Mouse (Mus musculus) ovary, adult 18-20 months (tissue): Measurements from ENCODE around the gene Gbf1.

Experiments
- DNase-seq: peaks from one replicate; pipeline ENCODE4 v3.0.0; 2022; ENCODE audit warnings: low spot score, mixed read lengths

The Gbf1 gene

DNA sequence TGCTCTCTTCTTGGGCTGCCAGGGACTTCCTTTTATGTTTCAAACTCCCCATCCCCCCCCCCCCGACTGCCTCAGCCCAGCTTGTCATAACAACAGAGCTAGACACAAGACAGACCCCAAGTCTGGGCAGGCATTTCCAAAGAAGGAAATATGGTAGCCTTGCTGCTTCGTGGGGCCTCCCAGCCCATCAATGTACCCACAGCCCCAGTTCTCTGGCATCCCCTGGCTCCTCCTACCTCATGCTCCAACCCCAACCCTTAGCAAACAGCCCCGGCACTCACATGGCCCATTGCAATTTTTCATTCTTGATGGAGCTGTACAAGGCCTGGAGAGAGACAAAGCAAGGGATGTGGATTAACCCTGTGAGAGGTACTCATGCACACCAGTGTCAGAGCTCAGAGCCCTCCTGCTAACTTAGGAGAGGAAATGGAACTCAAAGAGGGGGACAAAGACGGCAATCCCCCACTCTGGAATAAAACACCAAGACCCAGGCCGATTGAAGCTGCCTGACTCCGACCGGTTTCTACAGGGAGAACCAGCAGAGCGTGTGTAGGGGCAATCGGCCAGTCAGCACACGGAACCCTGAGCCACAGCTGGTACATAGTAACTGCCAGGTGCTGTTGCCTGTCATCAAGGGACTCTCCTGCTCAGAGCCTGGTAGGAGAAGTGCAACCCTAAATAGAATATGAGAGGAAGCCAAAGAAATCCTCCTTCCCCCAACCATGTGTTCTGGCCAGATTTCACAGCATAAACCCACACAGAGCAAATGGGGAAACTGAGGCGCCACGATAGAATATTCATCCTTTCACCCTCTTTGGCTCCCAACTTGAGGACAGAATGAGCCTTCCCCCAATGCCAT lies 163.7 kb downstream of the Gbf1 start:
- peak; percentile 2 for DNase-seq

DNA sequence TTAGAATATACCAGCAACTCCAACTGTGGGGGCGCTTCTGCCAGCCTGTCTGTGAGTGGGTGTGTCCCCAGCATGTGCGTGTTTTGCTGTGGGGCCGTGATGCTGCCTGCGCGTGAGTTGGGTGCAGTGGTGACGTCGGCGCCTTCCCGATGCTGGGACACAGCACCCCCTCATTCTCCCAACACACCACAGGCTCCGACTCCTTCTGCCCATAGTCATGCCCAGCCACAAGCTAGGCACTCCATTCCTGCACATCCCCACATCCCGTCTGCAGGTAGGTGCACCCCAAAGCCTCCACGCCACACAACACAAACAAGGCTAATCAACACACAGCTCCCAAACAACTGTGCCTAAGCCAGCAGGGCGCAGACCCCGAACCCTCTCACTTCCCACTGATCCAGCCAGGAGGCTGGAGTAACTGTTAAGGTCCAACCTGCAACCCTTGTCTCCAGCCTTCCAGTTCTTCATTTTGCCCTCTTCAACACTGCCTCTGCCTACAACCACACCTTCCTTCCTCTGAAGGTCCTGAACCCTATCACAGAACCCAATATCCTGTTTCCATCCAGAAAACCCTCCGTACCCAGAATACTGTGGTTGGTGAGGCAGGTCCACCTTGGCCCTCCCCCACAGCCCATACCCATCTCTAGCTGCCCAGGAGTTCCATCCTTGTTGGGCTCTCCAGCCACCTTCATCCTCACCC lies 164.7 kb downstream of the Gbf1 start:
- DNase-seq: peak; percentile 1

DNA sequence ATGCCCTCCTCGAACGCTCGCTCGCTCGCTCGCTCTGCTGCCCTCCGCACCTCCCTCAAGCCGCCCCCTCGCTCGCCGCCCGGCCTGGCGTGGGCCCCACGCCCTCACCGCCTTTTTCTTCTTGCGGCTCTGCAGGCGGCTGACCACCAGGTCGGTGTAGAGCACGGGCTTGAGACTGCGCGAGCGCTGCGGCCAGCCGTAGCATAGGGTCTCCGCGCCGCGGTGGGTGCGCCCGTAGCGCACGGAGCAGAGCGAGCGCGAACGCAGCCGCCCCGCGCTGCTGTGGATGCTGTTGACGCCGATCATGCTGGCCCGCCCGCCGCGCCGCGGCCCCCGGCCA lies 165.2 kb downstream of the Gbf1 start:
- DNase-seq: peak; percentile 1

DNA sequence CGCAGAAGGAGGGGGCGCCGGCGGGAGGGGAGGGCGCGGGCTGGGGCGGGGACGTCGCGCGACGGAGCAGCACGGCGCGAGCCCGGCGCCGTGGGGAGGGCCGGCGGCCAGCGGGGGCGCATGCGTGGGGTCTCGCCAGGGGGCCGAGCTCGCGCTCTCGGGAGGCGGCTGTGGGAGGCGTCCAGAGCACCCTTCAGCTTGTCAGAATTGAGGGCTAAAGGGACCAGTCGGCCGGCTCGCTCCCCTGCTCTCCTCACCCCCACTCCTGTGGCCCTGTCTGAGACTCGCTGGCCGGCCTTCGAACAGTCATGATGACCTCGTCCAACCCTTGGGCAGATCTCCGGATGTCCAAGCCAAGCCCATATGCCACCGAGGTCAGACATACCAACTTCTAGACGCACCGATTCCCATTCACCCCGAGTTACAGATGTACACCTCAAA lies 165.7 kb downstream of the Gbf1 start:
- DNase-seq: peak; percentile 55

DNA sequence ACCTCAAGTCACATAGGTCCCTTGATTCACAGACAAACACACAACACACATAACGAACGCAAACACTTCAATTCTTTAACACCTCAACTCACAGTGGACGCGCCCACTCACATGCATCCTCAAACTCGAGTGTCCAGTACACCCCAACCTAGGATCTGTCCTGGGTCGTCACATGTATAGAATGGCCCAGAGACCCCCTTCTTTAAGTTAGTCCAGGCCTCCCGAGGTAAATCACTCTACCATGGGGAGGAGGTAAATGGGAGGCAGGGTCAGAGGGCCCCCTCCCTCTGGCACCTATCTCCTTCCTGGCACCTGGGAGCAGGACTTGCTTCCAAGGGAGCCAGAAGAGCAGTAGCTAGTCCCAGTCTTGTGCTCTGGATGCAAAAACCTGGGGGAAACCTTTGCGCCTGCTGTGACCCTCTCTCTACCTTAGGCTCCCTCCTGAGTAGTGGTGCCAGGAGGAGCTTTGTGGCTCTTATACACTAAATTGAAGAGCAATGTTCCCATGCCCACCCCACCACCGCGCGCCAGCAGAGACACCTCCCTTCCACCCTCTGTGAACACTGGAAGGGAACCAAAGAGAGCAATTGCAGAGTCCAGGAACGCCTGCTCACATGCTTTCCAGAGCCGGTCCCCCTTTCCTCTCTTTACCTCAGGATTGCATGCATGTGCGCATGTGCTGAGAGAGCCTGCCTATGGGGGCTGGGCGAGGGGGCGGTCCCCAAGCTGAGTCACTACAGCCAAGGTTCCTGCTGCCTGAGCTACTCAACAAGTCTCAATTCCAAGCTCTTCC lies 166.5 kb downstream of the Gbf1 start:
- DNase-seq: peak; percentile 74

DNA sequence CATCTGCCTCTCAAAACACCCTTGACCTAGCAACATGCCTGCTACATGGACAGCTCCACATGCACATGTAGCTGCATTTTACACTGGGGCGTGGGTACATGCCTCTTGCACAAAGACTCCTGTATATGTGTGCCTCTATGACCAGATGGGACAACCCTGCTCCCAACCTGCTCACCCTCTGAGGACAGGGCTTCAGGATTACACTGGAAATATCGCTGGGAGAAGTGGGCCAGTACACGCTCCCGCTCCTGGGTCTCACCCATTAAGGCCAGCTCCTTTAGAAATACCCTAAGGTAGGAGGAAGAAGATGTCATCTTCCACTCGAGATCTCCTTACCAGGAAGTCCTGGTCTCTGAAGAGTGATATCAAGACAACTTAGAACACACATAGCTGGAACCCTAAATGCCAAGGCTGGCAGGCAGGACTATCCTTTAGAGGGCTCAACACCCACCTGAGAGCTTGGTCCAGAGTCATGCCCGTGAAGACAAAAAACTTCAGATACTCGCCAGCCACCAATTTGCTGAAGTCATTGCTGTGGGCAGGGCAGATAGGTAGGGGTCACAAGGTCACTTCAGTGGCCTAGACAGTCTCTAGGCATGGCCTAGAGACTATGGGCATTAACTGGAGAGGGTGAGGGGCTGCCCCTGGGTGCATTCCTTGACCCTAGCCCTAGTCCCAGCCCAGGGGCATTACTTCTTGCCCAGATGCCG lies 167.9 kb downstream of the Gbf1 start:
- no peak for DNase-seq

DNA sequence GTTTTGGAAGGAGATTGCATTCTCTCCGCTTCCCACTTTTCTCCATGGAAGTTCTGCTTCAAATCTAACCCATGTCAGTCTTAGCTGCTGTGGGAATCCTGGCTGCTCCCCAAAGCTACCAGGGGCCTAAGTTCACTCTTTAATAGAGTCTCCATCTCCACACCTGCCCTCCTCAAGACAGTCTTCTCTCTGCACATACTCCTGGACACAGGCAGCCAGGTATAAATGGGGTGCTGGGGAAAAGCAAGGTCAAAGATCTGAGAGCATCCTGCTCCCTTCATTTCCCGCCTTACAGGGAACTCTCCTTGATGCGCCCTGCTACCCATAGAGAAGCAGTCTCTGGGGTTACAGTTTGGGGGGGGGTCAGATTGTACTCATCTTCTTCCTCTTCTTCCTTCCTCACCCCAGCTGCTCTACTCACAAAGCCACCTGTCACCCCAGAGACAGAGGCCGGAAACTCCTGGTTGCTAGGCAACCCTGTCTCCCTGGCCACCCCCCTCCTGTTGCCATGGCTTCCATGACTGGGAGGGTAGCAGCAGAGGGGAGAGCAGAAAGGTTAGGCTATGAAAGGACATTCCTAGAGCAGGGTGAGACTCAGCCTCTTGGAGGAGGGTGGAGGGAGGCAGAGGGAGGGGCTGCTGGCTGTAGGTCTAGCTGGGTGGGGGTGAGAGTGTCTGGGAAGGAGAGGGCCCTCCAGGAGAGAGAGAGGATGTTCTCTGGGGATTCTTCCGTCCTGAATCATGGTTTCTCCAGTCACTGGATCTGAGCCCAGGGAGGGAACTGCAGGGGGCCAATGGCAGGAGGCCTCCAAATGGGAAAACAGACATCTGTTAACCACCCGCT lies 169.0 kb downstream of the Gbf1 start:
- DNase-seq: no peak

DNA sequence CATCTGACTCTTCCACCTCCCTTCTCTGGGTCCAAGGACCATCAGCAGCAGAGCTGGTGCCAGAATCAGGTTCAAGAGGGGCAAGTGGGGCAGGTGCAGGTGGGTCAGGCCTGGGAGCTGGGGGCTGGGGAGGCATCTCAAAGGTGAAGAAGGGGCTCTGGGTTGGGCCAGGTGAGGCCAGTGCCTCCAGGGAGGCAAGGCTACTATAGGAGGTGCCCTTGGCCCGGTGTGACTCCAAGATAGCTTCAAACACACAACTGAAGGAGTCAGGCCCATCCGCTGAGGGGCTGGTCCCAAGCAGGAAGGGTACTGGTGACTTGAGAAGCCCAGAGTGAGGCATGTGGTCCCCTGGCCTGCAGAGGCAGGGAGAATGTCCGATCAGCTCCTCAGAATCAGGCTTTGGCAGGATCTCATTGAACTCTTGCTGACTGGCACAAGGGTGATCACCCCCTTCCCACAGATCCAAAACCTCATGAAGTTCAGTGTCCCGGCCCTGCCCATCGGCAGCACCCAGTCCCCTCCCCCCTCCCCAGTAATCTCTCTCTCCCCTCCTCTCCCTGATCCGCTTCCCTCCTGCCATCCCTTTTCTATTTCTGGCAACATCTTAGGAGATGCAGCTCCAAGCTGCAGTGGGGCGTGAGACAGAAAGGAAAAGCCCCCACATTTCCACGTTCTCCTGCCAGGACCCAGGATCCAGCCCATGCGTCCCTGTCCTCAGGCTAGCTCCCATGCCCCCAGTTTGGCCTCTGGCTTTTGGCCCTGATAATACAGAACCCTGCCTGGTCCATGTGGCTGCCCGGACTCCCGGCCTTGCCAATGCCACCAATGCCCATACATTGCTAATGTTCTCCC lies 170.1 kb downstream of the Gbf1 start:
- no peak for DNase-seq

DNA sequence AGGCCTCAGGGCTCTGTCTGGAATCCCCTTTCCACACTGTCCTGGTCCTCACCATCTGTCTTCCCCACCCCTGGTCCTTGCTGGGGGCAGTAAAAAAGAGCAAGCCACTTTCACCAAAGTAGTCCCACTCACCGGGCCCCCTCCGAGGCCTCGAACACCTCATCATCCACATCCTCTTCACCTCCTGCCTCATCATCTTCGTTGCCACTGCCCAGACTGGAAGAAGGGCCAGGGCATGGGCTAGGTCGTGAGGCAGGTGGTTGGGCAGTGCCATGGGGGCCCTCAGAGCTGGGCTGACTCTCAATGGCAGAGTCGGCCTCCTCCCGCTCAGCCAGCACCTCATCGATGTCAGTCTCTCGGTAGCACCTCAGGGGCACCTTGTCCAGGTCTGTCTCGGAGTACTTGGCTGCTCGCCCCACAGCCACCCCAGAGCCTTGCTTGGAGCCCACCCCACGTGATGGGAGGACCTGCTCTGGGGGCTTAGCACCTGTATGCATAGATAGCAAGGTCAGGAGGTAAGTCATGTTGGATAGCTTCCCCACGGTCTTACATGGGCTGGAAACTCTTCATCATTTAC lies 170.8 kb downstream of the Gbf1 start:
- no peak for DNase-seq

DNA sequence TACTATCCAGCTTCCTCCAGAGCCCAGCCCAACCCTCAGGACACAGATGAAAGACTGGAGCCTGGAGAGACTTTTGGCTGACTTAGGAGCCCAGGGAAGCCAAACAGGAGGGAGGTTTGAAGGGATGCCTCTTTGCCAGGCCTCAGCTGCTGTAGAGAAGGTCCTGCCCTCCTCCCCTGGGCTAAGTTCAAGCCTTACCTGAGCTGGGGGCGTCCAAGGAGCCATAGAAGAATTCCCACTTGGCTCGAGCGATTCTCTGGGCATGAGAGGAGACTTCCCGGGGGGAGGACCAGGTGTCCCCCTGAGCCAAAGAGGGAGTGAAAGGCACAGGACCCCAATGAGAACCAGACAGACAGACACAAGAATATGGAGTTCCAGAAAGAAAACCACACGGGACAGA lies 171.4 kb downstream of the Gbf1 start:
- no peak for DNase-seq

DNA sequence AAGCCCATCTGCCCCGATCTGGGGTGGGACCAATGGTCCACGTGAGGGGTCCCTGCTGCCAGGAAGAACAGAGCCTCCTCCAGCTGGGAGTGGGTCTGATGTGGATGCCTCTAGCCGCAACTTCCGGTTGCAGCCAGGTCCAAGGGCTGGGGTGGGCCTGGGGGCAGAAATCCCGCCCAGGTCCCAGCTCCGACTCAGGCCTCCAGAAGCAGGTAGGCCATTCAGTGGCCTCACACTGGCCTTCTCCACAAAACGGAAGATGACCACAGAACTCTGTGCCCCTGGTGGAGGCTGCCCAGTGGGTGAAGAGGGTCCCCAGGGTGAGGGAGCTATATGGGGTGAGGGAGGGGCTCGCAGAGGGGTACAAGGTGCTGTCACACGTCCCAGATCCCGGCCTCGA lies 172.1 kb downstream of the Gbf1 start:
- no peak for DNase-seq

DNA sequence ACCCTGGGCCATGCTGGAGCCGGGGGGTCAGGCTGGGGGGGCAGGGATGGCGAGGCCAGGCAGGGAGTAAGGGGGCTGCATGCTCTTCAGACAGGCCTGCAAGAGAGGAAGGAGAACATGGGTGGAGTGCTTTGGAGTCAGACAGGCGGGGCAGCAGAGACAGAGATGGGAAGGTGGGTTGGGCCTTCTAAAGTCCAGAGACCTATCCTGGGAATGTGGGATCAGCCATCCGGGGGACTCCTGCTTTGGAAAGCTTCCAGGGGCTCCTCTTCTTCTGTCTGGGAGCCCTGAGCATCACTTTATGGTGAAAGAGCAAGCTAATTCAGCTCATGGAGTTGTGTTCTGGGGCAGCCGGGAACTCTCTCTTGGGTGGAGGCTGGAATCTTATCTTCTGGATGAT lies 172.6 kb downstream of the Gbf1 start:
- DNase-seq: no peak

DNA sequence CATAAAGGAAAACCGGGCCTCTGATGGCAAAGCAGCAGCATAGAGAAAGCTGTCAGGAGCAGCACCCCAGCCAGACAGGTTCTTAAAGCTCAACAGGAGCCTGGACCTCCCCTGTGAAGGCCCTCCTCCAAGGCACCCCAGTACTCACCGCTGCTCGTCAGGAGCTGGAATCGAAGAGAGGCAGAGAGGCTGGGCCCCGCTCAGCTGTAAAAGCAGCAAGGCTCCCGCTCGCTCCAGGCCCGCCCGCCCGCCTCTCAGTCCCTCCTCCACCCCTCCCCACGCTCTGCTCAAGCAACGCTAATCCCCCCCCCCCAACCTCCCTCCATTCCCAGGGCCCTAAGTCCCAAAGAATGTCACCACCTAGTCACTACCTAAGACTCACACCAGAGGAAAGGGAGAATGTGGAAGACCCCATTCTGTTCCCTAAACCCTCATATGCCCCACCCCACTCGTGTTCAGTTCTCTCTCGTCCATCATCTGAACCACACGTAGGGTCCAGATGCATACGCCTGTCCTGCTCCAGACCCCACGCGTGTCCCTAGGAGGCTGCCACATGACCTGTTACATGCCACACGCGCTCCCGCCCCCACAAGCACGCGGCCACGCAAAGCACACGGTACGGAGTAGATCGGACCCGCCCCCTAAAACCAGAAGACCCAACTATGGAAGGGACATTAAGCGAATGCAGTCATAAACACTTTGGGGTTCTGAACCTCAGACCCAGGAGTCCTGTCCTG lies 173.9 kb downstream of the Gbf1 start:
- no peak for DNase-seq

DNA sequence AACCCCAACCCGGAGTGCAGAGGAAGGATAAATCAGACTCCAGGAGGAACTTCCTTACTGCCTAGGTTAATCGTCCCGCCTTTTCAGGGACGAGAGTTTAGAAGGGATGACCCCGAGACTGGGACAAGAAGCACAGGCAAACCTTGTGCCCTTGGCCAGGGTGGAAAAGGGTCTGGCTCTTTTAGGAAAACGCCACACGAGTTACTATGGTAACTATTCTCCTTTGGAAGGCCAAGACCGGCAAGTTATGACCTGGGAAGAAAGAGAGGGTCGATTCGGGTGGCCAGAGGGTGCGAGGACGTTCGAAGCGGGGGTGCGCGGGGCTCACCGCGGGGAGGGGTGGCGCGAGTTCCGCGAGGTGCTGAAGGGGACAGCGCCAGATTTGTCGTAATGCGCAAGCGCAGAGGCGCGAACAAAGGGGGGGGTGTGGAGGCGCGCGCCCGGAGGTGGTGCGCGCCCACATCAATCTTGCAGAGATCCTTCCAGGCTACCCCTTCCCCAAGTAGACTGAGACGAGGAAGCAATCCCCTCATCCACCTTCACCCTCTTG lies 174.5 kb downstream of the Gbf1 start, which contains the start of gene Psd:
Gene Psd, minus strand, starts transcription at position 401 of the 550 bp plus-strand sequence.
- DNase-seq: no peak

DNA sequence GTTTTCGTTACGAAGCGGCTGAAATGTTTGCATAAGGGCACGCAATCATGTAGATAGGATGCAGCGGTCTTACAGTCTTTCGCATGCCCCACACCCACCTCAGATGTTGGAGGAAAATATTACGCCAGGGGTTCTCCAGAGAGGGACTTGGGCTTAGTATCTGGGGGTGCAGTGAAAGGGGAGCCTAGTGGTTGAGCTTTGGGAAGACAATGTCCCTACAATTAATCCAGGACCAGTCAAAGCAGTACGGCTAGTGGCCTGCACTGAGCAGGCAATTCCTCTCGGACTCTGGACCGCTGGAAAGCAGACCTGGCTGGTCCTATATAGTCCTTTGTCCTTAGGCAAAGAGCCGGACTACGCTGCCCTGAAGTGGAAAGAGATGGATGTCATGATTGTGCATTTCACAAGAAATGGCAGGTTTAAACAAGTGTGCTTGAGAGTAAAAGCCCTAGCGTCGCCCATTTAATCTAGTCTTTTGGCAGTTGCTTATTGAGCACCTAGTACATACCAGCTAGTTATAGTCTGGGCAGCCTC lies 175.3 kb downstream of the Gbf1 start:
- no peak for DNase-seq

DNA sequence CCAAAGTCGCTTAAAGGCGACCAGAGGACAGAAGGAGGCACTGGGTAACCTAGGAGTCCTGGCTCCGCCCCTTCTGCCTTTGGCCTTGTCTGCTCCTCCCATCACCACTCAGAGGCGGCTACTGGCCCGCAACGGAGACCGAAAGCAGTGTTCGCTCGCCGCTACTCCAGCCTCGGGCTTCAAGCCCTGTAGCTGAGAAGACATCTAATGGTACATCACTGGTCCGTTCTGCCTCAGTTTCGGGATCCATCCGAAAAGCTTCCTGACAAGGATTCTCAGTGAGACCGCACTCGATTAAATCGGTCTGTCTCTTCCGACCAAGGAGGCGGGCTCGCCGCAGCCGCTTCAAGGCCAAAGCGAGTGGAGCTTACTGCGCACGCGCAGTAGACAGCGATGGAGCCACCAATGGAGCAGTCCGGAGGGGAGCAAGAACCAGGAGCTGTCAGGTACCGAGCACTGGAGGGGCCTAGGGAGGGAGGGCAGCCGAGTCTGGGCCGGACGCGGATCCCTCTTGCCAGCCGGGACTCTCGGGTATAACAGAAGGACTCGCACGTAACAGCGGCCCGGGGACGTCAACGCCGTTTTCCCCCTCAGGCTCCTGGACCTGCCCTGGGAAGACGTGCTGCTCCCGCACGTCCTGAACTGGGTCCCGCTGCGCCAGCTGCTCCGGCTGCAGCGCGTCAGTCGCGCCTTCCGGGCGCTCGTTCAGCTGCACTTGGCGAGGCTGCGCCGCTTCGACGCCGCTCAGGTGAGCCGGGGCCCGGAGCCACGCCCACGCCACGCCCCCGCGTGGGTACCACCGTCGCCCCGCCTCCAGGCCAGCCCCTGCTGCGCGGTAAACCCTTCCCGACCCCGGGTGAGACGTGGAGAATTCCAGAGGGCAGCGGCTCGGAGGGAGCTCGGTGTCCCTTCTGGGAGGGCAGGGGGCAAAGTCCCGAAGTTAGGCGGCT lies 176.0 kb downstream of the Gbf1 start, which contains the start of gene Fbxl15:
Gene Fbxl15, plus strand, starts transcription at position 104 of the 950 bp plus-strand sequence.
- peak; percentile 93 for DNase-seq

DNA sequence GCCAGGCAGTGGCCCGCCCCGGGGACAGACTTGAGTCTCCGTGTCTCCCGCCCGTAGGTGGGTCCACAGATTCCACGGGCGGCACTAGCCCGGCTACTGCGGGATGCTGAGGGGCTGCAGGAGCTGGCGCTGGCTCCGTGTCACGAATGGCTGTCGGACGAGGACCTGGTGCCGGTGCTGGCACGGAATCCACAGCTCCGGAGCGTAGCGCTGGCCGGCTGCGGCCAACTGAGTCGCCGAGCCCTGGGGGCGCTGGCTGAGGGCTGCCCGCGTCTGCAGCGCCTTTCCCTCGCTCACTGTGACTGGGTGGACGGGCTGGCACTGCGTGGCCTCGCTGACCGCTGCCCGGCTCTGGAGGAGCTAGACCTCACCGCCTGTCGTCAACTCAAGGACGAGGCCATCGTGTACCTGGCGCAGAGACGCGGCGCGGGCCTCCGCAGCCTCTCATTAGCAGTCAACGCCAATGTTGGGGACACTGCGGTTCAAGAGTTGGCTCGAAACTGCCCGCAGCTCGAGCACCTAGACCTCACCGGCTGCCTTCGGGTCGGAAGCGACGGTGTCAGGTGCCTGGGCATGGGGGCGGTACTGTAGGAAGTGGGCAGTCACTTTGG lies 176.8 kb downstream of the Gbf1 start:
- DNase-seq: no peak
